Mouse (Mus musculus) brain, embryonic 14.5 days (tissue): ENCODE results near the gene Gjb5. TPM values are rescaled to one million over a fixed set of nuclear protein-coding genes. Genes with fewer than 3 reads are reported as not detected.

Experiments used
- DNase-seq: peaks from one replicate; pipeline ENCODE4 v3.0.0-alpha.2; 2011; ENCODE audit warnings: low read depth
- CTCF ChIP-seq: fragments of 200-500 bp; IDR thresholded peaks from 2 replicates; pipeline ENCODE4 v1.5.1; 2012; ENCODE audit warnings: inconsistent platforms, mild to moderate bottlenecking, moderate library complexity, borderline replicate concordance; ENCODE audit not compliant: insufficient read depth, insufficient read length; ENCODE audit errors: extremely low read depth
- POLR2A ChIP-seq: fragments of 200-500 bp; IDR thresholded peaks from 2 replicates; pipeline ENCODE4 v1.6.1; 2012; ENCODE audit warnings: mild to moderate bottlenecking, inconsistent platforms, borderline replicate concordance; ENCODE audit not compliant: poor library complexity, insufficient read depth, insufficient read length, severe bottlenecking; ENCODE audit errors: extremely low read depth
- polyA plus RNA-seq: library from polyadenylated mRNA; depleted of rRNA; stranded (reverse); fragments of >200 nt; gene quantifications from 2 replicates; pipeline ENCODE4 v1.2.3, GENCODE M21; 2012

Gene Gjb5
- polyA plus RNA-seq, 1 experiment: 0.18 TPM

- DNase-seq: no peak
- TF ChIP-seq POLR2A: no peak
- TF ChIP-seq CTCF: no peak
Measured at GRCm38 (mm10) chr4:127349560-127350300, 8.3 kb downstream of the Gjb5 start.

GRCm38 (mm10) chr4:127345000-127345399, 13.0 kb downstream of the Gjb5 start:
- TF ChIP-seq POLR2A (no peak), CTCF (no peak)
- no peak for DNase-seq

DNA sequence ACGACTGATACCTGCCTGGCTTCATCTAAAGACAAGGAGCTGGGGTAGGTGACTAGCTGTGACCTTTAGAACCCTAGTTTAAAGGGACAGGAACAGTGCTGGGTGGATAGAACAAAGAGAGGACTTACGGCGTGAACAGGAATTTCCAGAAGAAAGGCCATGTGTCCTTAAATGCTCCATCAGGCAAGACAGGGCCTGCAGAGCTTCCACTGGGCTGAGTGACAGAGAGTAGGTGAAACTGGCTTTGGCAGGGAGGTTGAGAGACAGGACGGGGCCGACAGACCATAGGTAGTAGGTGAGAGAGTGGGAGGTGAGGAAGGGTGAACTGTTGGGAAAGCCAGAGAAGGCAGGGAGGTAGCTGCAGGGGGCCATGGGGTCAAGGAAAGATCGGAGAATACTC, 16.6 kb downstream of the Gjb5 start:
- no peak for DNase-seq
- no peak for TF ChIP-seq POLR2A
- no peak for TF ChIP-seq CTCF

- TF ChIP-seq CTCF: no peak
- TF ChIP-seq POLR2A: no peak
Measured at GRCm38 (mm10) chr4:127337668-127338067, 20.3 kb downstream of the Gjb5 start.

DNA sequence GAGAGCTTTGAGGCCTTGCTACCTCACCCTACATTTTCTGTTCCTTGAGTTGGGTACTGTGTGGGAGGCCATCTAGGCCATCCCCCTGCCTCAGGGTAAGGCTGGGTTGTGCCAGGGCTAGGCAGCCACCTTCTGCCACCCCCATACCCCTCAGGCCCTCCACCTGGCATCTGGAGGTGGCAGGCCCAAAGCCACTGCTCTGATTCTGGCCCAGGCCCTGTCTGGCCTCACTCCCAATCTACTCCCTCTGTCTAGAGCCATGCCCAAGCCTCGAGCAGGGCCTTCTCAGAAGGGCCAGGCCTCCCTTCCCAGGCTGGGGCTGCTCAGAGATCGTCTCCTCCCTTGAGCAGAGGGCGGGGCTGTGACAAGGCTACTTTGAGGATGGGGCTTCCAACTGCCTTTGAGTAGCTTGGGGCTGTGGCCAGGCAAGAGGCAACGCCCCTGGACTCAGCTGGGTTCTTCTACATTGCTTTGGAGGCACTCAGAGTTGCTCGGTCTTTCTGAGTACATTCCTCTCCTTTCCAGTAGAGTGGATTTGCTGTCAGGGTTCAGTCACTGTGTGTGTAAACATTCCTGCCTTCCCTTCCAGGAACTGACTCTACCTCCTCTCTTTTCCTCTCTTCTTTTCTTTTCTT, 23.0 kb downstream of the Gjb5 start:
- TF ChIP-seq POLR2A (no peak), CTCF (no peak)

More at GRCm38 (mm10) chr4:127337668-127338067, 20.3 kb downstream of the Gjb5 start:
- DNase-seq: no peak

DNA sequence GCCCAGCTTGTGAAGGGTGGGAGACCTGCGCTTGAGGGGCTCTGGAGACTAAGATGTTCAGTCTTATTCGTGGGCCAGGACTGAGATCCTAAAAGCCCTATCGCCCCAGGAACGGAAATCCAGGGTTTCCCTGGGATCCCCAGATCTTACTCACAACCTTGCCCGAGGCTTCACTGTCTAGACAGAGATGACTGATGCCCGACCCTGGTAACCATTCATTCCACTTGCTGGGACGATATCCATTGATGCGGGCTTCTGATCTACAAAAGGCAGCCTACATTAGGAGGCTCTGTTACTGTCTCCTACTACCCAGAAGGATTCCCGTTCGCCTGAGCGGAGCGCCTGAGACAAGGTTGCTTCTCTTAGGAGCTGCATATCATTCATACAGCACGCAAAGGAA, 26.8 kb downstream of the Gjb5 start:
- TF ChIP-seq POLR2A (no peak), CTCF (no peak)
- no peak for DNase-seq

More for the DNA sequence above, 23.0 kb downstream of the Gjb5 start:
- no peak for DNase-seq

- TF ChIP-seq POLR2A (no peak), CTCF (no peak)
- peak; percentile 20 for DNase-seq
Measured at GRCm38 (mm10) chr4:127330181-127331100, 27.5 kb downstream of the Gjb5 start, which contains the start of gene Gjb3. Gene Gjb3 (minus strand): TSS chr4:127330844.

- no peak for DNase-seq
- TF ChIP-seq POLR2A (no peak), CTCF (no peak)
Measured at GRCm38 (mm10) chr4:127329751-127330150, 28.2 kb downstream of the Gjb5 start.

DNA sequence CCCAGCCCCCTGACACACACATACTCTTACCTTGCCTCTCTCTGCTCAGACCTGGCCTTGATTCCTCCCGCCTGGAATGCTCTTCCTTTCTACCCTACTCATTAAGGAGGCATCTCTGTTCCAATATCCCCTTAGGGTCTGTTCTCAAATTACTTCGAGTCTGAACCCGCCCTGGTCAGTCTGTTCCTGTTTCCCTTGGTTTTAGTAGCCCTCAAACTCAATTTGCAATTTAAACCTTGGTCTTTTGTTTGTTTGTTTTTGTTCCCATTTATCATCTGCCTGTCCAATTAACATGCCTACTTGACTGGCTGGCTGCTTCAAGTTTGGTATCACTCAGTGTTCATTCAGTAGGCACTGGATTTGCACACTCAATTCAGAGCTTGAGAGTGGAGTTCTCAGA, 28.9 kb downstream of the Gjb5 start:
- no peak for TF ChIP-seq POLR2A
- no peak for TF ChIP-seq CTCF
- peak; percentile 64 for DNase-seq

GRCm38 (mm10) chr4:127328378-127328777, 29.6 kb downstream of the Gjb5 start:
- no peak for DNase-seq
- TF ChIP-seq POLR2A (no peak), CTCF (no peak)

DNA sequence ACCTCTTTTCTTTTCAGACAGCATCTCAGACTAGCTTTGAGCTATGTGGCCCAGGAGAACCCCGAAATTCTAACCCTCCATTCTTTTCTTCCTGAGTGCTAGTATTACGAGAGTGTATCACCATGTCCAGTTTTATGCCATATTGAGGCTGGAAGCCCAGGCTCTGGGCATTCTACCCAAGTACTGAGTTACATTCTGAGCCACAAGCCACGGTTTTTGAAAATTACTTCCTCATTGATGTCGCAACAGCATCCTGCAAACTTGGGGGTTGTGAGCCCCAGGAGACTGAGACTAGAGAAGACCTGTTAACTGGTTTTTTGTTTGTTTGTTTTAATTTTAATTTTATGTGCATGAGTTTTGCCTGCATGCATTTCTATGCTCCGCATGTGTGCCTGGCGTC, 30.2 kb downstream of the Gjb5 start:
- DNase-seq: no peak
- TF ChIP-seq POLR2A: no peak
- no peak for TF ChIP-seq CTCF

DNA sequence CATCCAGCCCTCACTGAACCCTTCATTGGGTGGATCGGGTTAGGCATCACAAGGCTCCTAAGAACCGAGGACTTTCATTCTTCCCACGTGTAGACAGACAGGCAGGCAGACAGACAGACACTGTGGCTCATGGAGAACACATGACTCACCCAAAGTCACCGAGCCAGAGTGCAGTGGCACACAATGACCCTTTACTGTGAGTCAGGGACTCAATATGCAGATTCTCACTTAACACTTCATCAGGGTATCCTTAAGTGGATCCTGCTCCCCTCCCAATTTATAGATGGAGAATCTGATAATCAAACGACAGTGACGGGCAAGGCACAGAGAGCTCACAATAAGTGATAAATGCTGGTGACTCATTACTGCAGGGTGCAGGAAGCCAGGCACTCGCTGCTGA, 30.7 kb downstream of the Gjb5 start:
- TF ChIP-seq CTCF (no peak), POLR2A (no peak)
- DNase-seq: no peak

GRCm38 (mm10) chr4:127325276-127325675, 32.7 kb downstream of the Gjb5 start:
- no peak for DNase-seq
- TF ChIP-seq CTCF: no peak
- TF ChIP-seq POLR2A: no peak
